Mouse (Mus musculus) kidney, adult 2 months (tissue): Measurements from ENCODE around the gene Rbp7. TPM values are rescaled to one million over a fixed set of nuclear protein-coding genes. Genes with fewer than 3 reads are reported as not detected.

Experiments
- DNase-seq: peaks from one replicate; pipeline ENCODE4 v3.0.0; 2021
- H3K27ac ChIP-seq: fragments of 200-500 bp; 2 replicates; pipeline ENCODE4 v1.5.1; 2012; ENCODE audit warnings: low read depth, low read length, control low read depth, inconsistent platforms; ENCODE audit not compliant: insufficient read depth
- H3K27me3 ChIP-seq: fragments of 200-500 bp; replicated peaks from 2 replicates; pipeline ENCODE4 v1.6.1; 2012; ENCODE audit warnings: mild to moderate bottlenecking, moderate library complexity, low read length, inconsistent platforms; ENCODE audit not compliant: control insufficient read depth, insufficient read depth
- H3K36me3 ChIP-seq: fragments of 200-500 bp; 2 replicates; pipeline ENCODE4 v1.6.1; 2012; ENCODE audit warnings: mild to moderate bottlenecking, moderate library complexity, low read length, inconsistent platforms; ENCODE audit not compliant: control insufficient read depth, insufficient read depth
- H3K4me1 ChIP-seq: fragments of 200-500 bp; 2 replicates; pipeline ENCODE4 v1.6.1; 2011; ENCODE audit warnings: low read length; ENCODE audit not compliant: control insufficient read depth, insufficient read depth
- H3K4me3 ChIP-seq: fragments of 200-500 bp; 2 replicates; pipeline ENCODE4 v1.5.1; 2011; ENCODE audit warnings: mild to moderate bottlenecking, low read depth, low read length, control low read depth; ENCODE audit not compliant: insufficient read depth
- CTCF ChIP-seq: fragments of 200-500 bp; conservative IDR thresholded peaks from 2 replicates; pipeline ENCODE4 v1.5.1; 2011; ENCODE audit warnings: low read depth, mild to moderate bottlenecking, control low read depth, low read length, moderate library complexity, mixed read lengths; ENCODE audit not compliant: insufficient read depth, insufficient read length
- POLR2A ChIP-seq: fragments of 200-500 bp; IDR thresholded peaks from one replicate; pipeline ENCODE4 v1.6.1; 2011; ENCODE audit warnings: low read depth, low read length, control low read depth
- WGBS: fragments of 180-500 bp; shearing (Covaris S2); methylation state at CpG from one replicate; pipeline ENCODE4 v1.1.7; 2018; 5-methylcytosine and 5-hydroxymethylcytosine counted together
- polyA plus RNA-seq: library from polyadenylated mRNA; depleted of rRNA; stranded (reverse); fragments of >200 nt; gene quantifications from 2 replicates; pipeline ENCODE4 v1.2.3, GENCODE M21; 2012

Rbp7 gene
- polyA plus RNA-seq, 1 experiment: 2.9 TPM

GRCm38 (mm10) chr4:149417854-149418365 is 36.9 kb downstream of the Rbp7 start:
- no peak for DNase-seq
- Histone ChIP-seq H3K4me1 (peaks cover 52% of the 10 kb centered on the region), H3K4me3 (no peak overlapping the region), H3K36me3 (no peaks in the 10 kb centered on the region), H3K27me3 (no peaks in the 10 kb centered on the region), H3K27ac (peak overlapping the region; percentile 16; the same call in 1 of the 2 replicates)
- TF ChIP-seq POLR2A: no peak
- TF ChIP-seq CTCF: no peak
- 48% methylated on average over 5 of the region's 5 CpGs for WGBS

- Histone ChIP-seq H3K4me3 (no peak overlapping the region), H3K4me1 (peaks cover 48% of the 10 kb centered on the region), H3K36me3 (no peaks in the 10 kb centered on the region; the same call in 1 of the 2 replicates), H3K27me3 (no peaks in the 10 kb centered on the region), H3K27ac (peak overlapping the region; percentile 57)
- no peak for DNase-seq
- no peak for TF ChIP-seq POLR2A
- TF ChIP-seq CTCF: no peak
- 58% methylated on average over 2 of the region's 2 CpGs for WGBS
Measured at GRCm38 (mm10) chr4:149416986-149417385, 37.8 kb downstream of the Rbp7 start.

GRCm38 (mm10) chr4:149416417-149416816 is 38.4 kb downstream of the Rbp7 start:
- H3K36me3 ChIP-seq: no peaks in the 10 kb centered on the region; the same call in 1 of the 2 replicates
- no peak overlapping the region for H3K4me3 ChIP-seq
- TF ChIP-seq CTCF (no peak), POLR2A (no peak)
- H3K4me1 ChIP-seq: peaks cover 42% of the 10 kb centered on the region
- H3K27ac ChIP-seq: peak overlapping the region; percentile 57
- H3K27me3 ChIP-seq: no peaks in the 10 kb centered on the region
- DNase-seq: no peak
- 46% methylated on average over 10 of the region's 10 CpGs for WGBS

GRCm38 (mm10) chr4:149415651-149416169 is 39.1 kb downstream of the Rbp7 start:
- 4% methylated on average over 13 of the region's 13 CpGs for WGBS
- no peak for TF ChIP-seq POLR2A
- Histone ChIP-seq H3K4me1 (peaks cover 36% of the 10 kb centered on the region), H3K27me3 (no peaks in the 10 kb centered on the region), H3K4me3 (no peak overlapping the region), H3K27ac (peak overlapping the region; percentile 57), H3K36me3 (no peaks in the 10 kb centered on the region; the same call in 1 of the 2 replicates)
- peak; percentile 90 for DNase-seq

- TF ChIP-seq CTCF (no peak), POLR2A (no peak)
- no peak for DNase-seq
- Histone ChIP-seq H3K4me1 (peaks cover 36% of the 10 kb centered on the region), H3K27ac (no peak overlapping the region), H3K4me3 (no peak overlapping the region), H3K27me3 (no peaks in the 10 kb centered on the region), H3K36me3 (no peaks in the 10 kb centered on the region; the same call in 1 of the 2 replicates)
- WGBS: 90% methylated on average over 3 of the region's 3 CpGs
Measured at GRCm38 (mm10) chr4:149414259-149414658, 40.5 kb downstream of the Rbp7 start.

- Histone ChIP-seq H3K4me3 (no peak overlapping the region), H3K36me3 (no peaks in the 10 kb centered on the region; the same call in 1 of the 2 replicates), H3K27me3 (no peaks in the 10 kb centered on the region), H3K4me1 (peaks cover 20% of the 10 kb centered on the region), H3K27ac (no peak overlapping the region)
- no peak for DNase-seq
- WGBS: 80% methylated on average over 4 of the region's 4 CpGs
- TF ChIP-seq POLR2A: no peak
Measured at GRCm38 (mm10) chr4:149409759-149410158, 45.0 kb downstream of the Rbp7 start.

DNA sequence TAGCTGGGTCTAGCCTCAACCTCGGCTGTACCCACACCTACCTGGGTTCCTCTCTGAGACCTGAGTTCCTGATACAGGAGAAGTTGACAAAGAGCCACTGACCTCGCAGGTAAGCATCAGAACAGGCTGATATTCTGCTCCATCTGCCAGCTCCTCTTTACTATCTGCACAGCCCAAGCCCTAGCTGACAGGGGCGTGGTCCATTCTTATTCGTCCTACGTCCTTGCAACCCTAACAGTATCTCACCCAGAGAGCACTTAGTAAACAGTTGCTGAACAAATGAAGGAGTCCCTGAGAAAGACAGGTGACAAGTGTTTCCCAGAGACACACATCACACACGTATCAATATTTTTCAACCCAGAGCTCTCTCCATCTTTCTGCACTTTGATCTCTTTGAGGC is 46.4 kb downstream of the Rbp7 start:
- H3K27me3 ChIP-seq: no peaks in the 10 kb centered on the region
- DNase-seq: no peak
- no peak for TF ChIP-seq POLR2A
- no peak for TF ChIP-seq CTCF
- whole genome bisulfite sequencing: 90% methylated on average over 6 of the region's 6 CpGs
- no peak overlapping the region for H3K27ac ChIP-seq
- H3K36me3 ChIP-seq: no peaks in the 10 kb centered on the region; the same call in 1 of the 2 replicates
- H3K4me1 ChIP-seq: peaks cover 33% of the 10 kb centered on the region
- no peak overlapping the region for H3K4me3 ChIP-seq
